Mouse (Mus musculus): ENCODE measurements around the gene Angptl8.
"Not testable (repeated sequence)": the region's sequence is repeated elsewhere in the genome, so short reads cannot be mapped to it uniquely, and the experiment has no call there.

The Angptl8 gene

DNA sequence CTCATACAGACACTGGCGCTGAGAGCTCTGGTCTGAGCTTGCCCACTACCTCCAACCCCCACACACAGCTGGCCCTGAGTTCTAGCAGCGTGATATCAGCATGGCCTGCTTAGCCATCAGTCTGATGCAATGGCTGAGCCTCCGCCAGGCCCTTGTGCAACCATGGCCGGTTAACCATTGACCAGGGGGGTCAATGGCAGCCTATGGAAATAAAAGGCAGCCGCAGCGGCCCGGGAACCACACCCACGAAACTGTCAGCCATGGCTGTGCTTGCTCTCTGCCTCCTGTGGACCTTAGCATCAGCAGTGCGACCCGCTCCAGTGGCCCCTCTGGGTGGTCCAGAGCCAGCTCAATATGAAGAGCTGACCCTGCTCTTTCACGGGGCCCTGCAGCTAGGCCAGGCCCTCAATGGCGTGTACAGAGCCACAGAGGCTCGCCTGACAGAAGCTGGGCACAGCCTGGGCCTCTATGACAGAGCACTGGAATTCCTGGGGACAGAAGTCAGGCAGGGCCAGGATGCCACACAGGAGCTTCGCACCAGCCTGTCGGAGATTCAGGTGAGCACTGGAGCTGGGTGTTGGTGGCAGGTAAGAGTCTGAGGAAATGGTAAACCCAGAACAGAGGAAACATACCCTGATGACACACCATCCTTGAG, at the start of gene Angptl8:
Gene Angptl8, plus strand, starts transcription at position 253 of the 655 bp plus-strand sequence.
- no peak for DNase-seq (ENCODE audit: low read depth, low spot score)

DNA sequence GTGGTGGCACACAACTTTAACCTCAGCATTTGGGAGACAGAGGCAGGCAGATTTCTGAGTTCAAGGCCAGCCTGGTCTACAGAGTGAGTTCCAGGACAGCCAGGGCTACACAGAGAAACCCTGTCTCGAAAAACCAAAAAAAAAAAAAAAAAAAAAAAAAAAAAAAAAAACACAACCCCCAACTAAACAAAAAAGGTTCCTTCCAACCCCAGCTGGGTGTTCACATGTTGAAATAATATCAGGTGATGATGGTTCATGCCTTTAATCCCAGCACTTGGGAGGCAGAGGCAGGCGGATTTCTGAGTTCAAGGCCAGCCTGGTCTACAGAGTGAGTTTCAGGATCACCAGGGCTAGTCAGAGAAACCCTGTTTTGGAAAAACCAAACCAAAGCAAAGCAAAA, 49.0 kb upstream of the Angptl8 start:
- not testable (repeated sequence) for DNase-seq (ENCODE audit: low read depth, low spot score)

DNA sequence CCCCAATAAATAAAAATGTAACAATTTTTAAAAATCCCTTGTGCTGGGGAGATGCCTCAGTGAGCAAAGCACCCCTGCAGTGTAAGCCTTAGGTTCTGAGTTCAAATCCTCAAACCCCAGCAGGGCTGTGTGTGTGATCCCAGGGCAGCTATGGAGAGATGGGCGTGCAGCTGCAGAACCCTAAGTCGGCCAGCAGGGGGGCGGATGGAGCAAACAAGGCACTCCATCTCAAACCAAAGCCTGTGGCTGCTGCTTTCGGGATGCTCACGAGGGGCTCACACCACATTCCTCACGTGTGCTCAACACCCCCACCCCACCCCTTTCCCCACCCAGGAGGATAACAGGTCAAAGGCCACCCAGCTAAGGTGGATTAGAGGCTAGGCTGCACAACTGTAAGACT, 48.4 kb upstream of the Angptl8 start:
- peak; percentile 94 for DNase-seq (ENCODE audit: low read depth, low spot score)

DNA sequence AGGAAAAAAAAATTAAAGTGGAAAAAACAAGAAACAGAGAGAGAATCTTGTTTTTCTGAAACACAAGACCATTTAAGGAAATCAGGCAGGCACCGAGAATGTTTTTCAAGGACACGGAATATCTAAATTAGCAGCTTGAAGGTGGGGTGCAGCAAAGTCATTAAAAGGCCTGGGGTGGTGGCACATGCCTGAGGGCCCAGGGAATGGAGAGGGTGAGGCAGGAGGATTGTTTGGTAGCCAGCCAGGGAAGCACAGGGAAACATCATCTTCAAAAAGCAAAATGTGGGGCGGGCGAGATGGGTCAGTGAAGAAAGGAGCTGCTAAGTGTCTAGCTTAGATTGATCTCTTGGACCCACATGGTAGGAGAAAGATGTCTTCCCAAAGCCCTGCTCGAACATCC, 47.7 kb upstream of the Angptl8 start:
- DNase-seq (ENCODE audit: low read depth, low spot score): no peak

DNA sequence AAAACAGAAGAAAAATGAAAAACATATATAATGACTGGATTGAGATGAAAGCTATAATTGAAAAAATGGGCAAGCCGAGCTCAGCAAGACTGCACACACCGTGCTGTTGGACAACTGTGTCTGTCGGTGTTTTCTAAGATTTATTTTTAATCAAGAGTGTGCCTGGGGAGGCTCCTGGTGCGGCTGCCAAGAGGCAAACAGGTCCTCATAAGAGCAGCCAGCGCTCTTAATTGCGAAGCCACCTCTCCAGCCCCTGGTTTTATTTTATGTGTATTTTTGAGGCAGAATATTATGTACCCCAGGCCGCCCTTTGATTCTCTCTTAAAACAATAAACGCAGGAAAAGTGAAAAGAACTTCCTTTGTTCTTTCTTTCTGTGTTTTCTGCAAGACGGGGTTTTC, 47.1 kb upstream of the Angptl8 start:
- DNase-seq (ENCODE audit: low read depth, low spot score): no peak

DNA sequence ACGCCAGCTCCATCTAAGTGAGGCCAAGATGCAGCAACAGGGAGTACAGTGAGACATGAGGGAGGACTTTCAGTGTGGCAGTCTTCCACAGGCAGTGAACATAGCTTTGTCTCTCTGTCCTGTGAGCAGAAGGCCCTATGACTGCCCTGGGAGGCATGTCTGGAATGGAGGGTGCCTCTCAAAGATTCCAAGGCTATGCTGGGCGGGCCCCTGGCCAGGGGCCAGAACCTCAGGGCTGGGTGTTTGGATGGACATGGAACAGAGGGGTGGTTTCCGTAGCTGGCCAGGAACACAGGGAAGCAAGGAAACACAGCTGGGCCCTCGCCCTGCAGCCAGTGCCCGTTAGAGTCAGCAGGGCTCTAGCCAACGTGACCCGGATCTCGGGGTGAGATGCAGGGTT, 43.4 kb upstream of the Angptl8 start:
- no peak for DNase-seq (ENCODE audit: low read depth, low spot score)

DNA sequence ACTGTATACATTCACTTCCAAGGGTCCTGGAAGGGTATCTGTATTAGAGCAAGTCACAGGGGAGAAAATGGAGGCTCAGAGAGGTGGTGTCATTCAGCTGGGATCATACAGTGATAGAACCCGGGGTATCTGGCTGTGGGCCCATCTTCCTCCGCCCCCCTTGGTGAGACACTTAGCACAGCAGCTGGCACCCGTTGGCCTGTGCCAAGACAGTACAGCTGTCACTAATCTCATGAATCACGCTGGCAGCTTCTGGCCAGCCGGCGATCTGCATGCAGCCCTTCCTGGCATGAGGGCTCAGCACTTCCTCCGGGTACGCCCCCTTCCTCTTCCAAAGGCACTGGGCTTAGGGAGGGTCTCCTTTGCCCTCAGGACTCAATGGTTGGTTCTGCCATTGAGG, 42.7 kb upstream of the Angptl8 start:
- DNase-seq (ENCODE audit: low read depth, low spot score): no peak

DNA sequence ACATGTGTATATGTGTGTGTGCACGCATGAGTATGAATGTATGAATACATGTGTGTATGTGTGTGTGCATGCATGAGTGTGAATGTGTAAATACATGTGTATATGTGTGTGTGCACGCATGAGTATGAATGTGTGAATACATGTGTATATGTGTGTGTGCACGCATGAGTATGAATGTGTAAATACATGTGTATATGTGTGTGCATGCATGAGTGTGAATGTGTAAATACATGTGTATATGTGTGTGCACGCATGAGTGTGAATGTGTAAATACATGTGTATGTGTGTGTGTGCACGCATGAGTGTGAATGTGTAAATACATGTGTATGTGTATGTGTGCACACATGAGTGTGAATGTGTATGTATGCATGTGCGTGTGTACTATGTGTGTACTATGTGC, 41.8 kb upstream of the Angptl8 start:
- DNase-seq (ENCODE audit: low read depth, low spot score): not testable (repeated sequence)

DNA sequence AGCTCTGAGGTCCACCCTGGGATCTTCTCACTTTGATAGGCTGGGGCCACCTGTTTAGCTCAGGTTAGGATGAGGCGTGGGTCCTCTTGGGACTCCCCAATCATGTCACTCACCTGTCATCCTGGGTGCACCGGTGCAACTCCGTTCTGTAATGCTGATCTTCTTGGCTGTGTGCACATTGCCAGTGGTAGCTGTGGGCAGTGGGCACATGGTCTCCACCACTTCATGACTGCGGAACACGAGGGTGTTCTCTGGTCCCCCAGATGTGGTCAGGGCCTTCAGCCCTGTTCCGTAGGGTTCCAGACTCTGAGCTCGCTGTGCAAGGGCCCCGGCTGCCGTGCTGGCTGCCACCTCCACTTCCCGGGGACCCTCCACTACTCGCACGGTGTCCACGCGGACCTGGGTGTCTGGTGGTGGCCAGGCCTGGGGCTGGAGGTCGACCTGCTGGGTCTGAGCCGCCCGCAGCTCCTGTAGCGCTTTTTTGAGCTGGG, 40.9 kb upstream of the Angptl8 start:
- DNase-seq (ENCODE audit: low read depth, low spot score): no peak

DNA sequence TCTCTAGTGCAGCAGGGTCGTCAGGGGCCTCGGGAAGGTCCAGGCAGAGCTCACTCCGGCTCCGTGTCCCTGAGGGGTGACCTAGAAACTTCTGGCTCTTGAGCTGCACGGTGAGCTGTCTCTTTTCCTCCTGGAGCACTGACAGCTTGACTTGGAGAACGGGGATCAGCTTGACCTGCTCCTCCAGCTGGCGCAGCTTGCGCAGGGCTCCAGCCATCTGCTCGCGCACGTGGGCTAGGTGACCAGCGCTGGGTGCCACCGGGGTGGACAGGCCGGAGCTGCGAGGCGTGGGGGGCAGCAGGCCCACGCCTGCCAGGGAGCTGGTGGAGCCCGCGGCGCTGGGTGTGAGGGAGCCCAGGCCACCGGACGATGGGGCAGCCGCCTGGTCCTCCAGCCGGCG, 40.4 kb upstream of the Angptl8 start:
- DNase-seq (ENCODE audit: low read depth, low spot score): no peak

DNA sequence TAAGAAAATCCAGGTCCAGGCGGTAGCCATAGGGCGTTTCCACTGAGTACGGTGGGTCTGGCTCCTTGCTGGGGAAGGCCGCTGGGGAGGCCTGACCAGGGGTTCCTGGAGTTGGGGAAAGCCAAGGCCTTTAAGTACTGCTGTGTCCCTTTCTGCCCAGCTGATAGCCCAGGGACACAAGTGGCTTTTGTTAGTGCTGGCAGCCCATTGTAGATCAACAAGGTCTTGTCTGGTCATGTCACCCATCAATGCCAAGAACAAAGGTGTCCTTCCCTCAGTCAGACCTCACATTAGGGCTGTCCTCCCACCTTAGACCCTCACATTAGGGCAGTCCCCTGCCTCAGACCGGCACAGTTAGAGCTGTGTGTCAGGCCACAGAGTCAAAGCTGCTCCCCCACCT, 39.7 kb upstream of the Angptl8 start:
- DNase-seq (ENCODE audit: low read depth, low spot score): peak; percentile 31

DNA sequence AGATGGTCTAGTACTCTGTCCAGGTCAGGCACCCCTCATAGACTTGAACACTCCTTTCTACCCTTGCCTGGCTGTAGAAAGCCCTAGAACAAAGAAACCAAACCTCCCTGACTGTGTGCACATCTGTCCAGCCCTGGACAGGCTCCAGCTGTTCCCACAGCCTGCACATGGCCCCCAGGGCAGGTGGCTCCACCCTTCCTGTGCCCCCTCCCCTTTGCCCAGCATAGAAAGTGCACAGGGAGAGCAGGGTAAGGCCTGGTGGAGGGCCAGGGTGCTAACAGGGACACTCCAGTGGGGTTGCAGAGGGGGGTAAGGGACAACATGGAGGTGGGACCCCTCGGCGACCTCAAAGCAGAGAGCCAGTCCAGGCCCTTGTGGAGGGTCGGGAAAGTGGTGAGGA, 39.1 kb upstream of the Angptl8 start:
- DNase-seq (ENCODE audit: low read depth, low spot score): no peak

DNA sequence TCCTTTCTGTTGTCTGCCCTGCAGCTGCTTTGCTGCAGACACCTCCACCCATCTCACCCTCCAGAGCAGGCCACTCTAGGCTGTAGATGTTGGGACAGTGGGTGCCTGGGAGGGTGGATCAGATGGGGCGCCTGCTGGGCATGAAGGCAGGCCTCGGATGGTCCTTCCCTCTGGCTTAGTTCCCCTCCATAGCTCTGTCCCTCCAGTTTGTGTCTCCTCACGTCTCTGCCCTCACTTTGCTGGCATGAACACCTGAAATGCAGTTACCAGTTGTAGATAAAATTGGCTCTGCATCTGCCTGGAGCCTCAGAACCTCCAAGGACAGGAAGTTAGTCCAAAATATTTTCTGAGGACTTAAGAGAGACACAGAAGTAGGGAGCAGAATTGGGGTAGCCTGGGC, 38.4 kb upstream of the Angptl8 start:
- DNase-seq (ENCODE audit: low read depth, low spot score): no peak

DNA sequence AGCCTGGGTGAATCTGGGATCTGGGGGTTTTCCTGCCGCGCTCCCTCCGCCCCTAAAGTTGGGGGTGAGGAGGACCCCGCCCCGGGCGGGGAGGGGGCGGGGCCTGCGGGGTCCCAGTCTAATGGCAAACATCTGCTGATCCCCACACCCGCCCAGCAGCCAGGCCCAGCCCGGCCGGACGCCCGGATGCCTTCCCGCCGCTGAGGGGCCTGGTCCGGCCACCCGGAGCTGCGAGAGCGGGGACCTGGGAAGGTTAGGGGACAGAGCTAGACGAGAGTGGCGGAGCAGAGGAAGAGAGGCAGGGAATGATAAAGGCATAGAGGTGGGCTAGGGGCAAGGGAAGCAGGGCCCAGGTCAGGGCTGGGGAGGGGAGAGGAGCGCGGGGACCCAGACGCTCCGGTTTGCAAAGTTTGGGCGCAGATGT, 37.4 kb upstream of the Angptl8 start:
- DNase-seq (ENCODE audit: low read depth, low spot score): peak; percentile 67

DNA sequence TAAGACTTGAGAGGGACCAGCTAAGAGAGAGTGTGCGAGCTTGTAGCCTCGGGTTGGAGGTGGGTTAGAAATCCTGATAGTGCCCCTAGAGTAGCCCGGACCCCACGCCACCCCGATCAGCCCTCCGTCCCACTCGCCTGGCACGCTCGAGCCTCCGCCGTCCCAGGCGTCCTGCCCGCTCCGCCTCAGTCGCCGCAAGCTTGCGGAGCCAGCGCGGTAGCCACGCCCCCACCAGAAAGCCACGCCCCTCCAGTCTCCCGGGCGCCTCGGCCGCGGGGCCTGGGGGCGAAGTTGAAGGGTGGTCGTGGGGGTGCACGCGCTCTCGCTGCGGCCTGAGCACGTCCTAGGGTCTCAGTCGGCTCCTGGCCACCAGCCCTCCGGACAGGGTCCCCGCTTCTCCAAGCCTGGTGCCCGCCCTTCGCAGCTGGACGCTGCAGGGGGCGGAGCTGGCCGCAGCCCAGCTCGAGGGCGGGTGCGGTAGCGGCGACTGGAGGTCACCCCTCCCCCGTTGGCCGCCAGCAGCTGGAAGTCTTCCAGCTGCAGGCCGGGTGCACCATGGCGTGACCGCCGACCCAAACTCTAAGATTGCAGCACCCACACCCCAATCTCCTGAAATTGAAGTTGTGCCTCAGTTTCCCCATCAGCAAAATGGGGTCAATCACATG, 36.8 kb upstream of the Angptl8 start, which contains the start of gene Kank2:
Gene Kank2, minus strand, starts transcription at position 400 of the 665 bp plus-strand sequence.
- peak; percentile 89 for DNase-seq (ENCODE audit: low read depth, low spot score)

DNA sequence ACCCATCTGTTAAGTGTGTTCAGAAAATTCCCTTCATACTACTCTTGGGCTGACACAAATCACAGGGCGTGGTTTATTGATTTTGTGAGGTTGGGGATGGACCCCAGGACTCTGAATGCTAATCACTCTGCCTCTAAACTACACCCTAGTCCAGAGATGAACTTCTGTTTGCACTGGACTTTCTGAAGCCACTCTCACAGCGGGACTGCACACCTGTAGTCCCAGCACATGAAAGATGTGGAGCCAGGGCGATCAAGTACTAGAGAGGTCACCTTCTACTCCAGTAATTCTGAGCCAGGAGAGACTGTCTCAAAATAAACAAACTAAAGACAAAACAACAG, 36.3 kb upstream of the Angptl8 start:
- peak; percentile 65 for DNase-seq (ENCODE audit: low read depth, low spot score)

DNA sequence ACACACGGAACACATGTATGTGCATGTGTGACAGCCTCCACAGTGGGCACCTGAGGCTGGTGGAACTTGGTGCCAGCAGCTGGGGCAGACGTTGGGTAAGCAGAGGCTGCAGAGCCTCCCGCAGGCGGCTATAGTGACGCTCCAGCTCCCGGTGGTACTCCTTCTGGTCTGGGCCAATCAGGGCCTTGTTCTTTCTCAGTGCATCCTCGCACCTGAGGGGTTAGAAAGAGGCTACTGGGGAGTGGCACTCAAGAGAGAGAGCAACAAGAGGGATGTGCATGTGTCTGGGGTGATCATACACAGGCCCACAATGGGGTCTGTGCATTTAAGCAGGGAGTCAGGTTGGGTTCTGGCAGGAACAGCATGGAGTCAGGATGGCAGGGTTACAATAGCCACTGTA, 34.2 kb upstream of the Angptl8 start:
- no peak for DNase-seq (ENCODE audit: low read depth, low spot score)

DNA sequence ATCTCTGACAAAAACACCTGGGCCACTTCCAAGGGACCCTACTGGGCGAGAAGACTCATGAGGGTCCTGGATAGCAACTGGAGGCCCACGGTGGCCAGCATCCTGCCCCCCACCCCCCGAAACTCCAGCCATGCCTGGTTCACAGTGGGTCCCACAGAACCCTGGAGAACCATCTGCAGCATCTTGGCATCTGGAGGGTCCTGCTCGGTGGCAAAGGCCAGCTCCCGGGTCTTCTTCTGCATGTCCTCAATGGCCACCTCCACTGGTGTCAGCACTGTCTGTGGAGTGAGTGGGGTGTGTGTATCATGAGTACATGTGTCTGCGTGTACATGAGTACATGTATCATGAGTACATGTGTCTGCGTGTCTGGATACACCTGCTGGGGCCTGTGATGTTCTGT, 33.7 kb upstream of the Angptl8 start:
- DNase-seq (ENCODE audit: low read depth, low spot score): no peak

DNA sequence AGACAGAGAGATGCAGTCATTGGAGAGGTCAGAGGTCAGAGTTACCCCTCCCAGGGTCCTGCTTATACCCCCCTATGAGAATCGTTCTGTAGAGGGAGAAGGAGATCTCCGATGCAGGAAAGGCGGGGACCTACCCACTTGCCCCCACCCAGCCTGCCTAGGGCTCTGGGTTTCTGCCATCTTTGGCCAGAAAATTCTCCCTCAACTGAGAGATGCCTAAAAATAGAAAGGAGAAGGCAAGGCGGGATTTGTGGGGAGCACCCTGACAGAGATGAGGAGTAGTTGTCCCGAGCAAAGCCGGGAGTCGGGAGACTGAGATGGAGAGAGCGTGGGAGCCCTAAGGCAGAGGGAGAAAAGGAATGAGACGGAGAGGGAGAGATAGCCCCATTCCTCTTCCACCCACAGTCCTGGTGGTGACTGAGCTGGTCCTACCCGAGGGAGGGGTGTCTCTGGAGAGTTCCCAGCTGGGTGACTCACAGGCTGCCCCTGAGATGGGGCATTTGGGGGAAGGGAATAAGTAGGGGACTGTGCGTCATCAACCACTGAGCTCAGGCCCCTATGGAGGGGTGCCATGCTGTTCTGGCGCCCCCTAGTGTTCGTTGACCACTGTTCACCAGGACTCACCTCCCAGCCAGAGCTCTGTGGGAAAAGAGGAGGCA, 31.2 kb upstream of the Angptl8 start:
- peak; percentile 84 for DNase-seq (ENCODE audit: low read depth, low spot score)

DNA sequence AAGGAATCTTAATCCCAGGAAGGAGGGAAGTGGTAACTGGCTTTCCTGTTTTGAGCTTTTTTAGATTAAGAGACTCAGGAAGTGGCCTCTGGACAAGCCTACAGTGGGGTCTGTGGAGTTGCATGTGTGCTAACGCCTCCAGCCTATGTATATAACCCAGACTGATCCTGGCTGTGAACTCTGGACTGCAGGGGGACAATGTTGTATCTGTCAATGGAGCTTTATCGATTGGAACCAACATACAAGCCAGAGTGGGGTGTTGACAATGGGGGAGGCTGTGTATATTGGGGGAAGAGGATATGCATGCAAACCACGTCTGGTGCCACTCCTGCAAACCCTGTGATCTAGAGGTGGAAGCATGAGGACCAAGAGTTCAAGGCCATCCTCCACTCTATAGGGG, 28.9 kb upstream of the Angptl8 start:
- no peak for DNase-seq (ENCODE audit: low read depth, low spot score)

DNA sequence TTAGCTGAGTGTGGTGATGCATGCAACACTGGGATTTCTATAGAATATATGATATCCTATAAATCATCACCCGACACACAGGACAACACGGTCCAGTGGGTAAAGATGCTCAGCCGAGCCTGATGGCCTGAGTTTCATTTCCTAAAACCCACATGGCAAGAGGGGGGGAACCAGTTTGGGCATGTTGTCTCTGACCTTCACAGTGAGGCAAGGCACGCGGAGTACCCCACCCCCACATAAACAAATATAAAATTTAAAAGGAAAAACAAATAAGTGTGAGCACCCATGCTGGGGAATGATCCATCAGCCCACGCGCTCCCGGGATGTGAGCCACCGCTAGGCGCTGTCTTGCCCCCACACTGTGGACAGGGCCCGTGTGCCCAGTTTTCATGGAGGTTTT, 28.3 kb upstream of the Angptl8 start:
- DNase-seq (ENCODE audit: low read depth, low spot score): no peak

DNA sequence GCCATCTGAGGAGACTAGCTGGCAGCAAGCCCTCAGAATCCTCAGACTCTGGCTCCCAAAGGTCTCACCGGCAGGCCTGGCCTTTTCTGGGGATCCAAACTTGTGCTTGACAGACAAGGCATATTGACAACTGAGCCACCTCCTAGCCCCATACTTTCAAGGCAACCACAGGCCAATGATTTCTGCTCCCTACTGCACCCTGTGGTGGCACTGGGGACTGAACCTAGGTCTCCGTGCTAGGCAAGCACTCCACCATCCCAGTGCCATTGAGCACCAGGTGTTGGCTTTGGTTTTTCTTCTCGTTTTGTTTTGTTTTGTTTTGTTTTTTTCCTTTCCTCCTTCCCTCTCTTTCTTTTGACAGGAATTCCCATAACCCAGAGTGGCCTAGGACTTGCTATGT, 26.7 kb upstream of the Angptl8 start:
- peak; percentile 66 for DNase-seq (ENCODE audit: low read depth, low spot score)

DNA sequence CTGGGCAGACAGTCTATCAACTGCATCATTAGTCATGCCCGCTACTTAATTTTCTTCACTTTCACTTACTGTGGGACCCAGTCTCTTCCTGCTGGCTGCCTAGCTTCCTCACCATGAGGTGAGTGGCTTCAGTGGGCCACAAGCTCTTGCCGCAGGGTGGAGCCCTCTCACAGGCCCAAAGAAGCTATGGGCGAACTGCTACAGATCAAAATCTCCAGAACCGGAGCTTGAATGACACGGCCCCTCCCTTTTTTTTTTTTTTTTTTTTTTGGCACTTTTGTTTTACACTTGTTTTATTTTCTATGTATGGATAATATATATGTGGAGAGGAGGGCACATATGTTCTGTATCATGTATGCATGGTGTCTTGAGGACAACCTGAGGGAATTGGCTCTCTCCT, 24.1 kb upstream of the Angptl8 start:
- peak; percentile 44 for DNase-seq (ENCODE audit: low read depth, low spot score)
